ENCODE assay signal across 8 mouse cellular contexts in genomic region chr9:58241780-58242485, GRCm38 (mm10). TPM values are rescaled to one million over a fixed set of nuclear protein-coding genes. Genes with fewer than 3 reads are reported as not detected.
DNase-seq lines count a peak whose midpoint lies in the region; ATAC-seq and TF ChIP-seq lines count a peak whose summit lies in the region.

No protein-coding gene starts in this region.

- peak; percentile 49 for DNase-seq in left cerebral cortex, postnatal 4 days
- DNase-seq in left cerebral cortex, adult 8-10 months (ENCODE audit: low spot score in 2 of 2): no peak
- peak; percentile 92 for DNase-seq in ZHBTc4 (ENCODE audit: low read depth, low spot score)
- DNase-seq in forebrain, postnatal 0 days: peak; percentile 32
- DNase-seq in kidney, postnatal 10 days: peak; percentile 68
- DNase-seq in left cerebral cortex, adult 9 months (ENCODE audit: low spot score in 2 of 2): no peak
- no peak for DNase-seq in frontal cortex, postnatal 14 days (ENCODE audit: low spot score in 2 of 2)

- no peak overlapping the region for H3K27ac ChIP-seq in forebrain, postnatal 0 days (ENCODE audit: low read depth, low read length)

- no peaks in the 10 kb centered on the region for H3K36me3 ChIP-seq in forebrain, postnatal 0 days (ENCODE audit: insufficient read depth)
- no peaks in the 10 kb centered on the region for H3K36me3 ChIP-seq in myocyte (ENCODE audit: control insufficient read depth, insufficient read depth)

- no peak overlapping the region for H3K4me2 ChIP-seq in forebrain, postnatal 0 days (ENCODE audit: low read depth)
- H3K4me2 ChIP-seq in myocyte (ENCODE audit: low read depth): peak overlapping the region; percentile 42

- H3K9me3 ChIP-seq in forebrain, postnatal 0 days (ENCODE audit: low read length): no peaks in the 10 kb centered on the region

- TF ChIP-seq POLR2A in myocyte (IDR thresholded peaks at IDR 0.05; ENCODE audit: insufficient read length, low read depth): no peak

- no peak for ATAC-seq in forebrain, postnatal 0 days

- intact Hi-C loops in left cerebral cortex, postnatal 4 days (cut with DNase I): no loop called here

- H3K79me2 ChIP-seq in myocyte (ENCODE audit: control insufficient read depth, insufficient read depth): peaks cover 66% of the 10 kb centered on the region

- no peak overlapping the region for H3ac ChIP-seq in myocyte (ENCODE audit: control insufficient read depth, insufficient read length)

- H3K27me3 ChIP-seq in forebrain, postnatal 0 days (ENCODE audit: insufficient read depth, low read length): no peaks in the 10 kb centered on the region
- no peaks in the 10 kb centered on the region for H3K27me3 ChIP-seq in myocyte (ENCODE audit: control insufficient read depth, insufficient read depth, insufficient read length)

- TF ChIP-seq CTCF in forebrain, postnatal 0 days (IDR thresholded peaks at IDR 0.05; ENCODE audit: low read depth): no peak

- 0 out of 2 replicates have a peak, but pooled peaks cover 2% of the 10 kb centered on the region for H3K4me1 ChIP-seq in forebrain, postnatal 0 days (ENCODE audit: insufficient read depth)

- no peak overlapping the region for H3K9ac ChIP-seq in forebrain, postnatal 0 days

- 32% methylated on average over 9 of the region's 9 CpGs for WGBS in forebrain, postnatal 0 days

- H3K4me3 ChIP-seq in forebrain, postnatal 0 days (ENCODE audit: low read depth, low read length): no peak overlapping the region
- no peak overlapping the region for H3K4me3 ChIP-seq in myocyte

TF ChIP-seq in myocyte, 11 proteins besides CTCF, POLR2A, EP300 and RAD21:
- TF ChIP-seq TCF3 (IDR thresholded peaks at IDR 0.05; ENCODE audit: insufficient read length, low read depth): no peak
- TF ChIP-seq MYOG (IDR thresholded peaks at IDR 0.05; ENCODE audit: control insufficient read depth in 1 of 3, insufficient read depth in 1 of 3, insufficient read length in 2 of 3, low read depth in 2 of 3): no peak
- no peak for TF ChIP-seq USF1 (IDR thresholded peaks at IDR 0.05; ENCODE audit: low read depth)
- TF ChIP-seq POLR2AphosphoS2 (IDR thresholded peaks at IDR 0.05; ENCODE audit: insufficient read length, low read depth): no peak
- no peak for TF ChIP-seq TCF12 (IDR thresholded peaks at IDR 0.05; ENCODE audit: insufficient read depth, poor library complexity, severe bottlenecking)
- TF ChIP-seq REST (IDR thresholded peaks at IDR 0.05; ENCODE audit: insufficient read depth, insufficient read length): no peak

RNA-seq across cellular contexts. Expression of gene Pml, which starts 7.7 kb away (rescaled TPM):
- 10 to 100 TPM; 11.3 to 14.7 TPM for total RNA-seq in left cerebral cortex, postnatal 4 days (2021)
- total RNA-seq in left cerebral cortex, adult 8-10 months (2022): 10 to 100 TPM; 15.3 to 20.3 (median 17.5) TPM
- 3.4 and 4.8 TPM in 2 replicates for total RNA-seq in forebrain, postnatal 0 days (2014; rRNA removed)
- polyA plus RNA-seq in forebrain, postnatal 0 days (2015; fragmentation: Nextera tagmentation; extraction: Ambion mirVana): 2.6 and 3.7 TPM in 2 replicates
- polyA plus RNA-seq in myocyte (2012; fragmentation: generic; extraction: Trizol): 15.5 TPM

RNA-seq across cellular contexts. Expression of gene Stoml1, which starts 11.0 kb away (rescaled TPM):
- total RNA-seq in left cerebral cortex, postnatal 4 days (2021): 10 to 100 TPM; 84.5 to 93.2 TPM
- total RNA-seq in left cerebral cortex, adult 8-10 months (2022): 10 to 100 TPM; 65.6 to 69.4 (median 67.4) TPM
- 148 and 149 TPM in 2 replicates for total RNA-seq in forebrain, postnatal 0 days (2014; rRNA removed)
- polyA plus RNA-seq in forebrain, postnatal 0 days (2015; fragmentation: Nextera tagmentation; extraction: Ambion mirVana): 142 and 144 TPM in 2 replicates
- 37.9 TPM for polyA plus RNA-seq in myocyte (2012; fragmentation: generic; extraction: Trizol)

RNA-seq across cellular contexts. Expression of gene Islr2, which starts 37.8 kb away (rescaled TPM):
- 100 to 1,000 TPM; 328 to 363 TPM for total RNA-seq in left cerebral cortex, postnatal 4 days (2021)
- 10 to 100 TPM; 63.9 to 73.8 (median 69.4) TPM for total RNA-seq in left cerebral cortex, adult 8-10 months (2022)
- total RNA-seq in forebrain, postnatal 0 days (2014; rRNA removed): 612 and 779 TPM in 2 replicates
- polyA plus RNA-seq in forebrain, postnatal 0 days (2015; fragmentation: Nextera tagmentation; extraction: Ambion mirVana): 54.0 and 58.3 TPM in 2 replicates
- 0.32 TPM for polyA plus RNA-seq in myocyte (2012; fragmentation: generic; extraction: Trizol)

RNA-seq across cellular contexts. Expression of gene Islr, which starts 37.8 kb away (rescaled TPM):
- total RNA-seq in left cerebral cortex, postnatal 4 days (2021): 10 to 100 TPM; 18.6 to 19.3 TPM
- total RNA-seq in left cerebral cortex, adult 8-10 months (2022): 10 to 100 TPM; 14.8 to 23.4 (median 18.9) TPM
- 31.0 and 45.8 TPM in 2 replicates for total RNA-seq in forebrain, postnatal 0 days (2014; rRNA removed)
- polyA plus RNA-seq in forebrain, postnatal 0 days (2015; fragmentation: Nextera tagmentation; extraction: Ambion mirVana): 27.4 and 32.2 TPM in 2 replicates
- 30.3 TPM for polyA plus RNA-seq in myocyte (2012; fragmentation: generic; extraction: Trizol)

Comparison
In these comparisons a context has a peak if more than half of its experiments do, and no peak if none do; other contexts are left out.
1. DNase-seq: peak in left cerebral cortex, postnatal 4 days (single experiment), ZHBTc4 (single experiment), forebrain, postnatal 0 days (single experiment) and kidney, postnatal 10 days (single experiment); none in left cerebral cortex, adult 8-10 months (0 of 2), left cerebral cortex, adult 9 months (0 of 2) and frontal cortex, postnatal 14 days (0 of 2).